Mouse (Mus musculus) ES-Bruce4 (cell line): Measurements from ENCODE around the gene Apol7a. TPM values are rescaled to one million over a fixed set of nuclear protein-coding genes. Genes with fewer than 3 reads are reported as not detected.

Experiments used
- H3K27ac ChIP-seq: 2 replicates; pipeline ENCODE4 v1.5.1; 2012; ENCODE audit warnings: low read length, inconsistent platforms; ENCODE audit not compliant: insufficient read depth
- H3K27me3 ChIP-seq: 2 replicates; pipeline ENCODE4 v1.6.1; 2012; ENCODE audit warnings: mild to moderate bottlenecking, low read length, inconsistent platforms; ENCODE audit not compliant: control insufficient read depth, poor library complexity, insufficient read depth, severe bottlenecking
- H3K36me3 ChIP-seq: 2 replicates; pipeline ENCODE4 v1.6.1; 2012; ENCODE audit warnings: inconsistent platforms, mild to moderate bottlenecking, low read length, moderate library complexity; ENCODE audit not compliant: control insufficient read depth, poor library complexity, insufficient read depth, severe bottlenecking
- H3K4me1 ChIP-seq: one replicate; pipeline ENCODE4 v1.8.1; 2011; ENCODE audit warnings: low read length; ENCODE audit not compliant: control insufficient read depth, insufficient read depth
- H3K4me3 ChIP-seq: 2 replicates; pipeline ENCODE4 v1.5.1; 2011; ENCODE audit warnings: low read depth, mild to moderate bottlenecking, low read length
- H3K9ac ChIP-seq: 2 replicates; pipeline ENCODE4 v1.6.1; 2012; ENCODE audit warnings: low read depth, mild to moderate bottlenecking, inconsistent platforms; ENCODE audit not compliant: poor library complexity, severe bottlenecking
- H3K9me3 ChIP-seq: replicated peaks from 2 replicates; pipeline ENCODE4 v1.6.1; 2012; ENCODE audit warnings: mild to moderate bottlenecking, low read length, inconsistent platforms; ENCODE audit not compliant: control insufficient read depth, poor library complexity, insufficient read depth, severe bottlenecking
- CTCF ChIP-seq: IDR thresholded peaks from one replicate; pipeline ENCODE4 v1.8.1; 2011; ENCODE audit warnings: low read depth, low read length
- EP300 ChIP-seq: IDR thresholded peaks from 2 replicates; pipeline ENCODE4 v1.6.1; 2011; ENCODE audit warnings: low read depth, low read length; ENCODE audit not compliant: insufficient read depth
- POLR2A ChIP-seq: IDR thresholded peaks from one replicate; pipeline ENCODE4 v1.8.1; 2011; ENCODE audit warnings: low read length; ENCODE audit not compliant: insufficient read depth
- polyA plus RNA-seq: library from polyadenylated mRNA; stranded (reverse); fragments of >200 nt; gene quantifications from 2 replicates; pipeline ENCODE4 v1.2.4, GENCODE M21; 2011; ENCODE audit warnings: low read depth; ENCODE audit not compliant: missing spikeins, insufficient read depth, insufficient read length

Gene Apol7a
- polyA plus RNA-seq, 1 experiment = not detected

GRCm38 (mm10) chr15:77370588-77370987, 28.3 kb downstream of the Apol7a start:
- Histone ChIP-seq H3K27ac (no peak overlapping the region), H3K4me1 (peaks cover 2% of the 10 kb centered on the region), H3K27me3 (no peaks in the 10 kb centered on the region), H3K9ac (no peak overlapping the region), H3K36me3 (no peaks in the 10 kb centered on the region), H3K9me3 (no peaks in the 10 kb centered on the region), H3K4me3 (no peak overlapping the region)
- no peak for TF ChIP-seq POLR2A
- TF ChIP-seq EP300 = no peak
- no peak for TF ChIP-seq CTCF

GRCm38 (mm10) chr15:77369981-77370380, 28.9 kb downstream of the Apol7a start:
- Histone ChIP-seq H3K27me3 (no peaks in the 10 kb centered on the region), H3K27ac (no peak overlapping the region), H3K9me3 (no peaks in the 10 kb centered on the region), H3K36me3 (no peaks in the 10 kb centered on the region), H3K9ac (no peak overlapping the region), H3K4me1 (peaks cover 2% of the 10 kb centered on the region), H3K4me3 (no peak overlapping the region)
- TF ChIP-seq POLR2A (no peak), EP300 (no peak), CTCF (no peak)

- Histone ChIP-seq H3K36me3 (no peaks in the 10 kb centered on the region), H3K27ac (0 out of 2 replicates have a peak overlapping the region, but pooled peaks have one; percentile 22), H3K27me3 (no peaks in the 10 kb centered on the region), H3K9me3 (no peaks in the 10 kb centered on the region), H3K4me1 (peaks cover 4% of the 10 kb centered on the region), H3K4me3 (peak overlapping the region; percentile 20), H3K9ac (peak overlapping the region; percentile 5; the same call in 1 of the 2 replicates)
- TF ChIP-seq CTCF = no peak
Measured at GRCm38 (mm10) chr15:77368818-77369320, 30.0 kb downstream of the Apol7a start.

- no peaks in the 10 kb centered on the region for H3K27me3 ChIP-seq
- no peaks in the 10 kb centered on the region for H3K36me3 ChIP-seq
- 0 out of 2 replicates have a peak overlapping the region, but pooled peaks have one; percentile 63 for H3K27ac ChIP-seq
- peaks cover 8% of the 10 kb centered on the region for H3K4me1 ChIP-seq
- peak overlapping the region; percentile 5; the same call in 1 of the 2 replicates for H3K9ac ChIP-seq
- peak overlapping the region; percentile 20 for H3K4me3 ChIP-seq
- TF ChIP-seq CTCF = peak; percentile 97
- peak; percentile 79 for TF ChIP-seq EP300
- TF ChIP-seq POLR2A = no peak
- no peaks in the 10 kb centered on the region for H3K9me3 ChIP-seq
Measured at GRCm38 (mm10) chr15:77368148-77368547, 30.8 kb downstream of the Apol7a start.

GRCm38 (mm10) chr15:77367504-77367903, 31.4 kb downstream of the Apol7a start:
- Histone ChIP-seq H3K4me3 (no peak overlapping the region), H3K9ac (peak overlapping the region; percentile 67), H3K27ac (peak overlapping the region; percentile 63), H3K27me3 (no peaks in the 10 kb centered on the region), H3K9me3 (no peaks in the 10 kb centered on the region), H3K36me3 (no peaks in the 10 kb centered on the region), H3K4me1 (peaks cover 10% of the 10 kb centered on the region)
- TF ChIP-seq CTCF (no peak), EP300 (no peak), POLR2A (no peak)

- no peaks in the 10 kb centered on the region for H3K9me3 ChIP-seq
- no peaks in the 10 kb centered on the region for H3K27me3 ChIP-seq
- peak overlapping the region; percentile 80 for H3K27ac ChIP-seq
- peaks cover 10% of the 10 kb centered on the region for H3K4me1 ChIP-seq
- H3K4me3 ChIP-seq = peak overlapping the region; percentile 66
- no peaks in the 10 kb centered on the region for H3K36me3 ChIP-seq
- TF ChIP-seq EP300 (no peak), POLR2A (no peak), CTCF (peak; percentile 41)
- H3K9ac ChIP-seq = peak overlapping the region; percentile 67
Measured at GRCm38 (mm10) chr15:77366706-77367484, 32.0 kb downstream of the Apol7a start.
